ENCODE assay signal across 15 mouse cellular contexts in genomic region chr6:4899906-4900305, GRCm38 (mm10).
"Had no signal": no experiment of that assay in that cellular context is flagged by ENCODE, and none has a peak within 500 bp of the region (broad histone marks: within the 10 kb centered on the region; RNA-seq: fewer than 3 reads in every experiment).

No protein-coding gene starts in this region.

- DNase-seq: kidney, adult 11 months; kidney, adult 8-10 months; kidney, postnatal 10 days; kidney, postnatal 36 days; layer of hippocampus, postnatal 36 days; liver, embryonic 13.5 days; lung, adult 2 months; right cerebral cortex, adult 18-20 months; right cerebral cortex, postnatal 14 days; right cerebral cortex, postnatal 4 days; thymus, adult 18-20 months; thymus, postnatal 36 days had no signal

- ATAC-seq: intestine, embryonic 15.5 days; lung, postnatal 0 days; midbrain, embryonic 15.5 days had no signal
